Mouse (Mus musculus) brain, embryonic 14.5 days (tissue): Measurements from ENCODE around the gene Pla2g2e. TPM values are rescaled to one million over a fixed set of nuclear protein-coding genes. Genes with fewer than 3 reads are reported as not detected.
"Not testable (repeated sequence)": the region's sequence is repeated elsewhere in the genome, so short reads cannot be mapped to it uniquely, and the experiment has no call there.

Experiments
- DNase-seq: peaks from one replicate; pipeline ENCODE4 v3.0.0-alpha.2; 2011; ENCODE audit warnings: low read depth
- CTCF ChIP-seq: fragments of 200-500 bp; IDR thresholded peaks from 2 replicates; pipeline ENCODE4 v1.5.1; 2012; ENCODE audit warnings: inconsistent platforms, mild to moderate bottlenecking, moderate library complexity, borderline replicate concordance; ENCODE audit not compliant: insufficient read depth, insufficient read length; ENCODE audit errors: extremely low read depth
- POLR2A ChIP-seq: fragments of 200-500 bp; IDR thresholded peaks from 2 replicates; pipeline ENCODE4 v1.6.1; 2012; ENCODE audit warnings: mild to moderate bottlenecking, inconsistent platforms, borderline replicate concordance; ENCODE audit not compliant: poor library complexity, insufficient read depth, insufficient read length, severe bottlenecking; ENCODE audit errors: extremely low read depth
- polyA plus RNA-seq: library from polyadenylated mRNA; depleted of rRNA; stranded (reverse); fragments of >200 nt; gene quantifications from 2 replicates; pipeline ENCODE4 v1.2.3, GENCODE M21; 2012; rRNA removed

The Pla2g2e gene
- polyA plus RNA-seq, 1 experiment = not detected

- no peak for DNase-seq
- TF ChIP-seq CTCF = no peak
- TF ChIP-seq POLR2A = no peak
These were observed 11.9 kb downstream of the Pla2g2e start for GRCm38 (mm10) chr4:138889635-138890034.

DNA sequence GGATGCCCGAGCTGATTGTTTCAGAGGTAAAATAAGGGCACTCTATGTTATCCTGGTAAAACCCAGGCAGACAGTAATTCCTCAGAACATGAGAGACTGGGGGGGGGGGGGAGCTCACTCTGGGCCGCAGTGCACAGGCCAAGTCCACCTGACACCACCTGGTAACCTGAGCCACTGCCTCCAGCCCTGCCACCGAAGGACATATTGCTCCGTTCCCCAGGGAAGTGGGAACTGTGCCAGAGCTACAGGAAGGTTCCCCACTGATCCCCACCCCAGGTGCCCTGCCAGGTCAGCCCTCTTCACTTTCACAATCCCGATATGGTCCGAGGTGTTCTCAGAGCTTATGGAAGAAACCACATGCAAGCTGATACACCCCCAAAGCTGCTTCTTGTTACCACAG lies 14.9 kb downstream of the Pla2g2e start:
- TF ChIP-seq CTCF (no peak), POLR2A (no peak)
- DNase-seq = no peak

DNA sequence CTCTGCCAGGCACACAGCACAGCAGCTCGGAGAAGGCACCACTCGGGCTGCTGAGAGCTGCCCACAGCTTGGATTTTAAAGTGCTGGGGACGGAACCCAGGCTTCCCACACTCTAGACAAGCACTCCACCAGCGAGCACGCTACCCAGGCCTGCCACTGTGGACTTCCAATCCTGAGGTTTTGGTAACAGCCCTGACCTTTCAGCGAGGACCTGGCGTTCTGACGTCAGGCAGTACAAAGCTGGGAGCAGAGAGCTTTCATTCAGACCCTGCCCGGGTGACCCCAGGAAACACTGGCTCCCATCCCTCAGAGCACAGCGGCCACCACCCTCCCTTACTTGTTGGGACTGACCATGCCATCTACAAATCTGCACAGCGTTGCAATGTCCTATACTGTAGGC lies 16.0 kb downstream of the Pla2g2e start:
- not testable (repeated sequence) for DNase-seq

DNA sequence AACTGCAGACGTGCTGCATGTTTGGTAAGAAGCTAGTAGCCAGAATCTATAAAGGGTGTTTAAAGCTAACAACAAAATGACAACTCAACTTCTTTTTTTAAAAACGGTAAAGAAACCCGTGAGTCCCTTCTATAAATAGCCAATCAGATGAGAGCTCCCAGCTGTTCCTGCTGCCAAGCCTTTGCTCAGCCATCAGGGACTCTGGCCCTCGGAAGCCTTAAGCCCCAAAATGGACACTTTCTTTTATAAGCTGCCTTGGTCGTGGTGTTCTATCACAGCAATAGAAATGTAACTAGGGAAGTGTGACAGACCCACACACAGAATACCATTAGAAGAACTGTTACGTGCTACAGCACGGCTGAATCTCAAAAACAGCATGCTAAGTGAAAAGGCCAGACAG lies 21.6 kb downstream of the Pla2g2e start:
- DNase-seq = no peak
- TF ChIP-seq CTCF = no peak
- no peak for TF ChIP-seq POLR2A

GRCm38 (mm10) chr4:138905624-138906337 lies 28.0 kb downstream of the Pla2g2e start:
- no peak for DNase-seq
- TF ChIP-seq CTCF = no peak
- no peak for TF ChIP-seq POLR2A

DNA sequence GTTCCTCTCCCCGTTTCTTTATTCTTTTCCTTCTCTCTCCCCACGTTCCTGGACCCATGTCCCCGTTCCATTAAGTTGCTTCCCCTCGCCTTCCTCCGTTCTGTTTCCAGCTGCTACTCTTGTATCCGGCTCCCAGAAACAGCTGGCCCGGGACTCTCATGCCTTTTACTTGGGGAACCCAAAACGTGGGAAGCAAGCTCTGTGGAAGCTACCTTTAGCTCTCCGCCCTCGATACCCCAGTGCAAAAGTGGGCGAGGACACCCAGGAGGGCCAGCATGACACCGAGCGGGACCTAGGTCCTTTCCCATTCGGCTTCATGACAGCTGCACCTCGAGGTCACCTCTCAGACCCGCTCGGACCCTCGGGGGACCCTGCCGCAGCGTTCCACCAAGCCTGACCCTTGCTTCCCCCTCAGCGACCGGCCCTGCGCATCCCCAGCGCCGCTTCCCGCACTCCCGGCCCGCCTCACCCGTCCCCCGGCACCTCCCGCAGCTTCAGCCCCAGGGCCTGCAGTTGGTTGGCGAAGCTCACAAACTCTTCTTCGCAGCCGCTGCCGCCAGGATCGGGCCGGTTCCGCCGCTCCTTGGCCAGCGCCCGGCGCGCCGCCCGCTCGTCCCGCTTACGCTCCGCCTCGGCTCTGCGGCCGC lies 35.5 kb downstream of the Pla2g2e start:
- DNase-seq = no peak
- TF ChIP-seq POLR2A (no peak), CTCF (no peak)

DNA sequence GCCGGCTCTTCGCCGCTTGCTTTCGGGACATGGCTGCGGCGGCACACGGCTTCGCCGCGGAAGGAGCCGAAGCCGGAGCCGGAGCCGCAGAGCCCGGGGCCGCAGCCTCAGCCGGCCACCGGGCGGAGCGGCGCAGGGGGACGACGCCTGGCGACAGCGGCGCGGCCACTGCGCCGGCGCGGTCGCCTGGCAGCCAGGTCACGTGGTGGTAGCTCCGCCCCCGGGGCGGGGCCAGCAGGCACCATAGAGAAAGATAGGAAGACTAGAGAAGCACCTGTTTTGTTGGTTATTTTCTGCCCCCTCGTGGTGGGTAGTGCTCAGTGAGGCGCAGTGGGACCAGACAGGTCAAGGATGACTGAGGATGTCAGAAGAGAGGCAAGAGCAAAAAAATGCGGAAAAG lies 36.1 kb downstream of the Pla2g2e start, which contains the start of gene Otud3:
Otud3 (minus strand) TSS at position 149 of the 400 bp plus-strand sequence.
- DNase-seq = peak; percentile 97

DNA sequence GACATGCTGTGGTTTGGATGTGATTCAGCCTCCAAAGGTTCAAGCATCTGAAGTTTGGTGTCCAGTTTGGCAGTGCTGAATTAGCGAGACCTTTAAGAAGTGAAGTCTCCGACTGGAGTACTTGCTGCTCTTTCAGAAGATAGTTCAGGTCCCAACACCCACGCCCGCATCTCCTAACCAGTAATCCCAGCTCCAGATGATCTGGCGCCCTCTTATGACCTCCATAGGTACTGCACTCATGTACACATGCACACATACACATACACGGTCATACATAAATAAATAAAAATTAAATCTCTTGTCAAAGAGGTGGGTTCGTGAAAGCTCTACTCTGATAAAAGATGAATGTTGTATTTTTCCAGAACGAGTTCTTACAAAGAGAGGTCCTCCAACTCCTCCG lies 39.5 kb downstream of the Pla2g2e start:
- TF ChIP-seq CTCF (peak; percentile 37; the same call in 1 of the 2 replicates), POLR2A (no peak)
- DNase-seq = no peak

More for the DNA sequence above, 36.1 kb downstream of the Pla2g2e start, which contains the start of gene Otud3:
- TF ChIP-seq POLR2A (peak; percentile 99), CTCF (peak; percentile 74)

GRCm38 (mm10) chr4:138921254-138922130 lies 43.8 kb downstream of the Pla2g2e start:
- DNase-seq = no peak
- TF ChIP-seq POLR2A (no peak), CTCF (no peak)

DNA sequence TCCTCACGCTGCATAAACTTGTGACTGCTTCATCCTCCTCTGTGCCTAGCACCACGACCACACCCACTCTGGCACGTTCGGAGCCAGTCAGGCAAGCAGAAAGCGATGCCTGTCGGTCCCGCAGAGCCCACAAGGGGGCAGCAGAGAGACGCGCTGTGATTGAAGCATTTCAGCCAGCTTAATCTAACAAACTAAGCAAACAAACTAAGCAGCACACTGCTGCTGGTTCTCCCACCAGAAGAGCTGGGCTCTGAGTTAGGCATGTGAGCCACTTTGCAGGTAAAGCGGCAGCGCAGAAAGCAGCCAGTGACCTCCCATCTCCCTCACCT lies 44.4 kb downstream of the Pla2g2e start:
- DNase-seq = peak; percentile 95
- TF ChIP-seq CTCF (peak; percentile 100), POLR2A (no peak)

DNA sequence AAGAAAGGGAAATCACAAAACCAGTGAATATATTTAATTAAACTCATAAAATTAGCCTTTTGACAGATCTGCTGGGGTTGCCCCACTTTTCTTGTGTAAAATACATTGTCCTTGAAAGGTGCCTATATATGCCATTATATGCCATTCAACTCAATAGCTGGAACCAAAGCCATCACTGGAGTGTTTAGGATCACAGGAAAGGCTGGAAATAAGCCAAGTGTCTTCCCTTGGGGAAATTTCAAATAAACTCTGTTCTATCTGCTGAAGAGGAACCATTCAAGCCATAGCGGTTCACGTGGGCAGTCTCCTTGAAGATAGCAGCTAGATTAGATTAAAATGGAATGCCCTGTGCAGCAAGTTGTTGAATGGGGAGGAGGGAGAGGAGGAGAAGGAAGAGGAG lies 47.8 kb downstream of the Pla2g2e start:
- TF ChIP-seq CTCF = no peak
- no peak for TF ChIP-seq POLR2A
- DNase-seq = no peak

Other genes starting within 250 kb of the Pla2g2e start
- 0.69 and 2.0 TPM in 2 replicates for gene Vwa5b1, start 242.1 kb upstream of the Pla2g2e start, polyA plus RNA-seq
- gene Pla2g2c, start 153.2 kb upstream of the Pla2g2e start, polyA plus RNA-seq = 0.24 and 0.63 TPM in 2 replicates
- 3.8 and 5.3 TPM in 2 replicates for gene Ubxn10, start 140.8 kb upstream of the Pla2g2e start, polyA plus RNA-seq
- gene Pla2g2f, start 120.3 kb upstream of the Pla2g2e start, polyA plus RNA-seq = 0.16 and 1.2 TPM in 2 replicates
- gene Pla2g2d, start 102.2 kb upstream of the Pla2g2e start, polyA plus RNA-seq = 0.13 and 0.14 TPM in 2 replicates
- 0.61 and 0.94 TPM in 2 replicates for gene Pla2g5, start 14.5 kb upstream of the Pla2g2e start, polyA plus RNA-seq
- not detected in 2 replicates for gene Gm13030, start 4.0 kb upstream of the Pla2g2e start, polyA plus RNA-seq
- gene Otud3, start 36.0 kb downstream of the Pla2g2e start, polyA plus RNA-seq = 7.0 and 9.8 TPM in 2 replicates
- gene Rnf186, start 89.2 kb downstream of the Pla2g2e start, polyA plus RNA-seq = not detected in 2 replicates
- gene Tmco4, start 94.9 kb downstream of the Pla2g2e start, polyA plus RNA-seq = 0.62 and 0.64 TPM in 2 replicates
- gene Htr6, start 197.6 kb downstream of the Pla2g2e start, polyA plus RNA-seq = 1.8 and 2.0 TPM in 2 replicates
- gene Nbl1, start 215.1 kb downstream of the Pla2g2e start, polyA plus RNA-seq = 33.8 and 35.8 TPM in 2 replicates